Mouse (Mus musculus): Measurements from ENCODE around the gene Pkd2.

The Pkd2 gene

DNA sequence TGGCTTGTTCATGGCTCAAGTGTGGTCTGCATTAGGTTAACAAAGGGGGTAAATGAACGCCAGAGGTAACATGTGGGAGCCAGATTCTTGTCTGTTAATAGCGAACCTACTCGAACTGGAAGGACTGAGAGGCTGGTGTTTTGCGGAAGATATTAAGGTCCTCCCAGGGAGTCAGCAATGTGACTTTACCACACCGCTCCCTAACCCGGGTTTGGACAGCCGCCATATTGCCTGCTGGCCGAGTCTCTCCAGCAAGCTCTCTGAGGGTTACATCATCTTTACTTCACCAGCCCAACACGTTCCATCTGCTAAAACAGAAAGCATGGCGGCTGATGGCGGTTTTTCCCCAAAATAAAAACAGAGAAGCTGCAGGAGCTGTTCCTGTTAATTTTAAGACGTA, 6.5 kb downstream of the Pkd2 start:
- DNase-seq (ENCODE audit: low spot score in 2 of 2): no peak

DNA sequence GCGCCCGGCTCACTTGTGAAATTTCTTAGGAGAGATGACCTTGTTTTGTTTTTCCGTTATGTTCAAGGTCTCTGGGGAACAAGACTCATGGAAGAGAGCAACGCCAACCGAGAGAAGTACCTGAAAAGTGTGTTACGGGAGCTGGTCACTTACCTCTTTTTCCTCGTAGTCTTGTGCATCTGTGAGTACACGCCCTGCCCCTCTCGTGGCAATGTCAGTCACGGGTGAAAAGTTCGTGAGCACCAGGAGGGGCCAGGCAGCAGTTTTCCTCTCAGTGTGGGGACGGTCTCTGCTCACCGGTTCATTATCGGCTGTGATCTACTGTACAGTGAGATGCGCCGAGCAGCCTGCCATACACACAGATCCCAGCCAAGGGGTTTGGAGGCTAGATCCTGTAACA, 7.6 kb downstream of the Pkd2 start:
- no peak for DNase-seq (ENCODE audit: low spot score in 2 of 2)

DNA sequence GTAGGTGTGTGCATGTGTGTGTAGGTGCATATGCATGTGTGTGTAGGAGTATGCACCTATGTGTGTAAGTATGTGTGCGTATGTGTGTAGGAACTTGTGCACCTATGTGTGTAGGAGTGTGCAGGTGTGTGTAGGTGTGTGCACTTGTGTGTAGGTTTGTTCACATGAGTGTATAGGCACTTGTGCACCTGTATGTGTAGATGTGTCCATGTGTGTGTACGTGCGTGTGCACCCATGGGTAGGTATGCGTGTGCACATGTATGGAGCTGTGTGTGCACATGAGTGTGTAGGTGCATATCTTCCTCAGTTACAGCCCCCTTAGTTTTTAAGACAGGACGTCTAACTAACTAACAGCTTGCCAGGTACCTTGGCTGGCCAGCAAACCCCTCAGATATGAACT, 9.3 kb downstream of the Pkd2 start:
- no peak for DNase-seq (ENCODE audit: low spot score in 2 of 2)

DNA sequence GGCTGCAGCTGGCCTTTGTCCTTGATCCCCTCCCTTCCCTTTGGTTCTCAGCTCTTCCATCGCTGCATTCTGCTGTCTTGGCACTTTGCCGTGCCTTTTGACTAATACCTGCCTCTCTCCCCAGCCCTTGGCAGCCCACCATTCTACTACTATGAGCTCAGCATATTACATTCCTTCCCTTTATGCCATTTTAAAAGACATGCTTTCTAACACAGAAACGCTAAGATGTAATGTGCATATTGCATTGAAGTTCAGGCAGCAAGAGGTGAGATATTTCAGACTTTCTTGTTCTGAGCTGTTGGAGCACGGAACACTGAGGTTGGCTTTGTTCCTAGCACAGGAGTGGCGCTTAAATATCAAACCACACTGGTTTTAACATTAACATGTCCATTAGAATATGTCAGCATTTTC, 11.7 kb downstream of the Pkd2 start:
- peak in 1 of 2 experiments; percentile 13 for DNase-seq (ENCODE audit: low spot score in 2 of 2)

DNA sequence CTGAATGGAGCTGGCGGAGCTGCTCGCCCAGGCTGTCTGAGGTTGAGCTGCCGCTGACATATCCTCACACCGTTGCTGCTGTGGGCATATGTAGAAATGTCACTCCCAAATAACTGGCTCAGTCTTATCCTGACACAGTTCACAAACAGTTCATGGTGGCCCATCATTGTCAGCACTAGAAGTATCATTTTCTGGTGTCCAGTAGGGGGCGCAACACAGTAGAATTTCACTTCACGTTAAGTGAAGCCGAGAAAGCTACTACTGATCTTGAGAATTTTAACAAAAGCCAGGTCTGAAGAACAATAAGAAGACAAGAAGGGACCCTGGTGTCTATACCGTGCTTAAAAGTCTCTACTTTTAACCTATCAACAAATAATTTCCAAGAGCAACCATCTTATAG, 13.1 kb downstream of the Pkd2 start:
- no peak for DNase-seq (ENCODE audit: low spot score in 2 of 2)

DNA sequence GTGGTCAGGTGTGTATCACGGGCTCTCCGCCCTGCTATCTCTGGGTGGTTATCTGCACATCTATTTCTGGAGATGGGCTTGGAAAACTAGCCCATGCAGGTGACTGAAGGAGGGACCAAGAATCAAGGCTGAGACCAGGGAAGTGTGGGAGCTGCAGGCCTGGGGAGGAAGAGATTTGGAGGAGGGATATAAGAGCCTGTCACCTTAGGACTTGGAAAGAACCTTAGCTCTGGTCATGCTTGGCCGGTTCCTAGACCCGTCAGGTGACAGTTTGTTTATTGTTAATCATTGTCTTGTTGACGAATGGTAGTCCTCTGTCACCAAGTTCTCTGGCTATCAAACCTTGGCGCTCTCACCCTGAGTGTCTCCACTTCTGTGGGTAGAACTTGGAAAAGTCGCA, 21.1 kb downstream of the Pkd2 start:
- no peak for DNase-seq (ENCODE audit: low spot score in 2 of 2)

DNA sequence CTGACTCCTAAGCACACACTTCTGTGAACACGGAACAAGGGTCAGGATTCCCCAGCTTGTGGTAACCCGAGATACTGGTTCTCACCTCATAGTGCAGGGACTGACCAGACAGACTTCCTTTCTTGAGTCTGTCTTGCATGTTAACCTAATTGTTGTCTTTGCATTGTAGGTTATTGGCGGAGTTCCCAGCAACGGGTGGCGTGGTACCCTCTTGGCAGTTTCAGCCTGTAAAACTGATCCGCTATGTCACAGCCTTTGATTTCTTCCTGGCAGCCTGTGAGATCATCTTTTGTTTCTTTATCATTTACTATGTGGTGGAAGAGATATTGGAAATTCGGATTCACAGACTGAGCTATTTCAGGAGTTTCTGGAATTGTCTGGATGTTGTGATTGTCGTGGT, 23.6 kb downstream of the Pkd2 start:
- DNase-seq (ENCODE audit: low spot score in 2 of 2): no peak

DNA sequence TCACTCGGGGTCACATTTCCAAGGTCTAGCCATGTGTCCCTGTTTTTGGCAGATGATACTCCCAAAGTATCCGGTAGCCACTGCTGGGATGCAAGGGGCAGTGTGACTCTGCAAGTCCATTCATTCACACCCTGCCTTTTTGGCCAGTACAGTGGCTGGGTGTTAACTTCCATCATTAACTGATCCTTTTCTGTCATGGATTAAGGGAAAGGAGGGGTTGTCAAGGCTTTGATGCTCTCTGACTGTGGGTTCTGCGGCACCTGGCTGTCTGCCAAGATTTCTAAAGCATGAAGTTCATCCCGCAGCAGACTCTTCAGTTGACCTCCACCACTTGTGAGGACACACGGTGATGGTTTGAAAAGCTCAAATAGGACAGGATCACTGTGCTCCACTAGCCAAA, 32.3 kb downstream of the Pkd2 start:
- no peak for DNase-seq (ENCODE audit: low spot score in 2 of 2)

DNA sequence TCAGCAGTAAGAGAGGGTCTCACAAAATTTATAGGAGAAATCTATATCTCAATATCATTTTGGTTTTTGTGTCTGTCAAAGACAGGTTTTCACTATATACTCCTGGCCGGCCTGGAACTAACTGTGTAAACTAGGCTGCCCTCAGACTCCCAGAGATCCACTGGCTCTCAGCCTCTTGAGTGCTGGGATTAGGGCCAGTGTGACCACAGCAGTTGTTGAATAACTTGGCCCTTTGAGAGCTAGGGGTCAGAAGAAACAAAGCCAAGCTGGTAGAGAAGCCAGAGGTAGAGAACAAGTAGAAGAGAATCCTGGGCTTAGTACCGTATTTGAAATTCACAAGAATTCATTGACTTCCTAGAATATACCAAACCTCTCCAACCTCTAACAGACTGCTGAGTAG, 45.6 kb downstream of the Pkd2 start:
- DNase-seq (ENCODE audit: low spot score in 2 of 2): no peak

DNA sequence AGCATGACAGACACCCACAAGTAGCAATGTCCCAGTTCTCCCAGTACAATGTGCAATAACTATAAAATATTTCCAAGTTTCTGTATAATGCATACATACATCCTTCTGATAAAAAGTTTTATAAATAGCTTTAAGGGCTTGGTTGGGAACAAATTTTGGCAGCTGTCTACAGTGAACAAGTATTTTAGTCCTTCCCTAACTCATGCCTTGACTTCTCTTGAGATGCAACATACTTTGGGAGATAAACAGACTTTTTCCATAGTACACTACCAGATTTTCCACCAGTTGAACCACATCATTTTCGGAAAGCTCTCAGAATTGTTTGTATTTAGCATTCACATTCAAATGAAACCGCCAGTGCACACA, 48.6 kb downstream of the Pkd2 start:
- DNase-seq (ENCODE audit: low spot score in 2 of 2): no peak

DNA sequence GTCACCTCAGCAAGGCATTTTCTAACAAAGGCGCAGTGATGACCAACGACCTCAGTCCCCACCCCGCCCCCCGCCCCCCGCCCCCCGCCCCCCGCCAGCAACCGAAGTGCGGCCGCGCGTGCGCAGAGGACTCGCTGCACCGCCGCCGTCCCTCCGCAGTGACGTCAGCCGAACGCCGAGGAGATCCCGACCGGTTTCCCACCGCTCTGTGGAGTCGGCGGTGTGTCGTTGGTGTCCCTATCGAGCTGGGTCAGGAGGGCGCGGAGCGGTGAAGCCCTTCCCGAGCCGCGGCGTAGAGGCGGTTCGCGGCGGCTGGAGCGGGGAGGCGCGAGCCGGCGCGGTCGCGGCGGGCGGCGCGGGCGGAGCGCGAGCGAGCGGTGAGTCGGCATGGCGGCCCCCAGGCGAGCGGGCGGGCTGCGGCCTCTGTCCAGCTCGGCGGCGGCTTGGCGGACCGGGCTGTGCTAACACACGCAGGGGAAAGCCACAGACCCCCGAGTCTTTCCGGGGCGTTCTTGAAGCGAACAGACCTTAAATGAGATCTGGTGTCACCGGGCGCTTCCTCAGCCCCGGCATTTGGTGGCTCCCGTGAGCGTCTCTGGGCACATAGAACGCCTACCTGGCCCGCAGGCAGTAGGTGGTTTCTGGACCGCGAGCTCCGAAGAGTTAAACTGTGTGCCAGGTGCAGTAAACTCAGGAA, 49.1 kb downstream of the Pkd2 start, which contains the start of gene BC005561:
BC005561 (plus strand) TSS at position 158 of the 697 bp plus-strand sequence.
- peak; percentile 84 for DNase-seq (ENCODE audit: low spot score in 2 of 2)

DNA sequence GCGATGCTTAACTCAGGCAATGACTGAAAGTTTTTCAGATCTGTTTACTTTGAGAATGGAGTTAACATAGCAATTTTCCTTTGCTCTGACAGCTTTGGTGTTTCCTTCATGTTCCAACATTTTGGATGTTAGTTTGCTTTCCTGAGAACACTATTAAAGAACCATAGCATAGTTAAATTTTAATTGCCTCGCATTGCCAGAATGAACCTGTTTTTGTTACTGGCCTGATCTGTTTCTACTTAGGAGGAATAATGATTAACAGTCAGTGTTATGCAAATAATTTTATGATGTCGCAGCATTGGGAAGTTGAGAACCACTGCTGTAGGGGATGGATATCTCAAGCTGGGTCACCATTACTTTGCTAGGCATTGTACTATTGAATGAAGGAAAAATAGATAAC, 52.0 kb downstream of the Pkd2 start:
- no peak for DNase-seq (ENCODE audit: low spot score in 2 of 2)

DNA sequence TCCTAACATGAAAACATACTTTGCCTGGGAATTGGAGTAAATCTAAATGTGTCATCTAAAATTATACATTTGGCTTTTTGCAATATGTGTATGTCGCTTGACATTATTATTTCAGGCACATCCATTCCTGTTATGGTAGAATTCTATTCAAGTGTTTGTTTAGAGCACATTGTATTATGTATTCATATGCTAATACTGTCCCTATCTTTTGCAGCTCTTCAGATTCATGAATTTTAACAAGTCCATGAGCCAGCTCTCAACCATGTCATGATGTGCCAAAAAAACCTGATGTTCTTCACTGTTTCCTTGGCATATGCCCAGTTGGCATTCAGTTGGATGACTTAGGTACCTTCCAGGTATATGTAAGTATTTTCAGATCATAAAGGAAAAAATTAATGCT, 79.4 kb downstream of the Pkd2 start:
- no peak for DNase-seq (ENCODE audit: low spot score in 2 of 2)

DNA sequence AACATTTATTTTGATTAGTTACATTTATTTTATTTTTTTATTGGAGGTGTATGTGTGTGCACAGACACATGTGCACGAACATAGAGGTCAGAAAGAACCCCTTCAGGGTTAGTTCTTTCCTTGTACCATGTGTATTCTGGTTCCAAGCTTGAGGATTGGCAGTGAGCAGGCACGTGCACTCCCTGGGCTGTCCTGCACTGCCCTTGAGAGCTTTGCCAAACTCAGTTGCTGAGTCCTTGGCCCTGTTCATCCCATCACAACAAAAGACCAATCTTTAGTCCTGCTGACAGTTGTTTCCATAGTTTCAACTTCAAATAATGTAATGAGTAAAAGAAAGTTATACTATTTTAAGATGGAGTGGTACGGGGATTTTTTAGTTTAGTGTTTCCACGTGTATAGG, 80.1 kb downstream of the Pkd2 start:
- DNase-seq (ENCODE audit: low spot score in 2 of 2): no peak

Data from frontal cortex, postnatal 36 days (tissue).